Mouse (Mus musculus): ENCODE results near the gene Chga. TPM values are rescaled to one million over a fixed set of nuclear protein-coding genes. Genes with fewer than 3 reads are reported as not detected.

The Chga gene
- 2.5 and 12.2 TPM in 2 replicates for polyA plus RNA-seq (2015; fragmentation: Nextera tagmentation; extraction: Ambion mirVana)

DNA sequence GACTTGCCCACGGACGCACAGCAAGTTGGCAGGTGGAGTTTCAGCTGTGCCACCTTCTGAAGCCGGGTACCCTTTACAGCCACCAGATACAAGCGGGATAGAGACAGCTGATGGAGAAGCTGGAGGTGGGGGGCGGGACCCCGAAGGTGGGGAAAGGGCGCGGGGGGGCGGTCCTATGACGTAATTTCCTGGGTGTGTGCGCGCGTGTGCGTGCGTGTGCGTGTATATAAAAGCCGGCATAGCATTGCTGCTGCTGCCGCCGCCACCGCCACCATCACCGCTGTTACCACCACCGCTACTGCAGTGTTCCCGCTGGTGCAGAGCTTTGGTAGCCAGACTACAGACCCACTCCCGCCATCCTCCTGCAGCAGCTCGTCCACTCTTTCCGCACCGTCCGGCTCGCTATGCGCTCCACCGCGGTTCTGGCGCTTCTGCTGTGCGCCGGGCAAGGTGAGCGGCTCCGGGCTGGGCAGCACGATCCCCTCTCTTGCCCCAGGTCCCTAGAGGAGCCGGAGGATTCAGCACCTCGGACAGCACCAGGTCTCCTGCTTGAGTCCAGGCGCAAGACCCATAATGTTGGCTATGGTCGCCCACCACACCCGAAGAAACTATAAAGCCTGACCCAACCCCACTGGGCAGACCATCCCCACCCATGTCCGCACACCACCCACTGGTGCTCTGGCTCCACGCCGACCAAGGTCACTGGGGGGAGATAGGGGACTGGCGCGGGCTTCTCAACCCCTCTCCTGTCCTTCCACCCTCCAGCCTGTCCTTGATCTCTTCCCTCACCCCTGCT, at the start of gene Chga:
TSS of gene Chga (plus strand) at position 249 of the 796 bp plus-strand sequence.
- peaks cover 39% of the 10 kb centered on the region for H3K27me3 ChIP-seq (ENCODE audit: control insufficient read depth, insufficient read depth, low read length)
- H3K4me3 ChIP-seq (ENCODE audit: low read length) = 0 out of 2 replicates have a peak within 1 kb of the TSS, but pooled peaks have one; percentile 18
- H3K9ac ChIP-seq (ENCODE audit: low read length) = no peak within 1 kb of the TSS
- no peaks in the 10 kb centered on the region for H3K4me1 ChIP-seq (ENCODE audit: control insufficient read depth, insufficient read depth, low read length)
- no peaks in the 10 kb centered on the region for H3K9me3 ChIP-seq (replicated peaks; ENCODE audit: control insufficient read depth, low read length)
- no peaks in the 10 kb centered on the region for H3K36me3 ChIP-seq (ENCODE audit: control insufficient read depth, insufficient read depth)
- peak within 1 kb of the TSS; percentile 26; the same call in 1 of the 2 replicates for H3K4me2 ChIP-seq (ENCODE audit: low read depth, low read length)
- no peak within 1 kb of the TSS for H3K27ac ChIP-seq (ENCODE audit: low read length)
- WGBS = 3% methylated on average over 48 of the region's 48 CpGs
- ATAC-seq (replicated peaks; ENCODE audit: extremely low read depth, insufficient read depth, low FRiP score) = peak; percentile 56; the same call in 1 of the 2 replicates

- Histone ChIP-seq H3K27ac (ENCODE audit: low read length) (no peak overlapping the region), H3K27me3 (ENCODE audit: control insufficient read depth, insufficient read depth, low read length) (no peaks in the 10 kb centered on the region), H3K9ac (ENCODE audit: low read length) (no peak overlapping the region), H3K4me1 (ENCODE audit: control insufficient read depth, insufficient read depth, low read length) (peaks cover 2% of the 10 kb centered on the region; the same call in 1 of the 2 replicates), H3K36me3 (ENCODE audit: control insufficient read depth, insufficient read depth) (no peaks in the 10 kb centered on the region), H3K4me3 (ENCODE audit: low read length) (no peak overlapping the region), H3K4me2 (ENCODE audit: low read depth, low read length) (no peak overlapping the region), H3K9me3 (replicated peaks; ENCODE audit: control insufficient read depth, low read length) (no peaks in the 10 kb centered on the region)
- WGBS = 55% methylated on average over 9 of the region's 9 CpGs
- ATAC-seq (replicated peaks; ENCODE audit: extremely low read depth, insufficient read depth, low FRiP score) = no peak
Measured at GRCm38 (mm10) chr12:102505131-102505713, 49.5 kb upstream of the Chga start.

DNA sequence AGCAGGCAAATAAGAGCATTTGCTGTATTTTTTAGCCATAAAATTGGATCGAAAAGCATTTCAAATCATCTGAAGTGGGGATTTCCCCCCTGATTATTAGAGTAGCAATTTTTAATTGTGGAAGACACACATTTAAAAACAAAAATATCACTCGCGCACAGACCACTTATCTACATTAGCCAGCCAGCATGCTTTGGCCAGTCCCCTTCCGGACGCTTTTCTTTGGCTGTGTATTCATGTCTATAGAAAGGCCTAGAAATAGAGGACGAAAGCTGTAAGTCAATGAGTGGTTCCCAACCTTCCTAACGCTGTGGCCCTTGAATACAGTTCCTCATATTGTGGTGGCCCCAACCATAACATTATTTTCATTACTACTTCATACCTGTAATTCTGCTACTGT, 48.8 kb upstream of the Chga start:
- ATAC-seq (replicated peaks; ENCODE audit: extremely low read depth, insufficient read depth, low FRiP score) = no peak
- Histone ChIP-seq H3K9me3 (replicated peaks; ENCODE audit: control insufficient read depth, low read length) (no peaks in the 10 kb centered on the region), H3K4me1 (ENCODE audit: control insufficient read depth, insufficient read depth, low read length) (peaks cover 2% of the 10 kb centered on the region; the same call in 1 of the 2 replicates), H3K4me2 (ENCODE audit: low read depth, low read length) (no peak overlapping the region), H3K27me3 (ENCODE audit: control insufficient read depth, insufficient read depth, low read length) (no peaks in the 10 kb centered on the region), H3K9ac (ENCODE audit: low read length) (no peak overlapping the region), H3K36me3 (ENCODE audit: control insufficient read depth, insufficient read depth) (no peaks in the 10 kb centered on the region), H3K4me3 (ENCODE audit: low read length) (no peak overlapping the region), H3K27ac (ENCODE audit: low read length) (no peak overlapping the region)
- WGBS = 89% methylated on average over 7 of the region's 7 CpGs

DNA sequence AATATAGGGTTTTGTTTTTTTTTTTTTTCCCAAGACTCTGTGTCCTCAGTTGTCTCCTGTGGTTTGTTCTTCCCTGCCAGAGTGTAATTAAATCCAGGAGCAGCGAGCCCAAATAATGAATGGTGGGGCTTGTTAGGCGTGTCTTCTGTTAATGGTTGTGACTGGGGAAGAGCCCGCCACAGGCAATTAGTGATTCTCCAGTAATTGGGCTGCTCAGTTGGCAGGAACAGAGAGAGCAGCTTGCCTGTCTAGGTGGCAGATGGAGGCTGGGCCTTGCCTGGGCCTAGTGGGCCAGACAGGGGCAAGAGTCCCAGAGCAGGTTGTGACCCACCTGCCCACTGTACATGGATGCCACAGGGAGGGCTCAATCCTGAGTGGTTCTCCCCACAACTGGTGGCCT, 43.4 kb upstream of the Chga start:
- H3K4me2 ChIP-seq (ENCODE audit: low read depth, low read length) = no peak overlapping the region
- H3K4me1 ChIP-seq (ENCODE audit: control insufficient read depth, insufficient read depth, low read length) = no peaks in the 10 kb centered on the region
- 64% methylated on average over 3 of the region's 3 CpGs for WGBS
- no peak overlapping the region for H3K27ac ChIP-seq (ENCODE audit: low read length)
- no peaks in the 10 kb centered on the region for H3K27me3 ChIP-seq (ENCODE audit: control insufficient read depth, insufficient read depth, low read length)
- no peaks in the 10 kb centered on the region for H3K36me3 ChIP-seq (ENCODE audit: control insufficient read depth, insufficient read depth)
- H3K9ac ChIP-seq (ENCODE audit: low read length) = no peak overlapping the region
- no peak for ATAC-seq (replicated peaks; ENCODE audit: extremely low read depth, insufficient read depth, low FRiP score)
- no peak overlapping the region for H3K4me3 ChIP-seq (ENCODE audit: low read length)
- H3K9me3 ChIP-seq (replicated peaks; ENCODE audit: control insufficient read depth, low read length) = no peaks in the 10 kb centered on the region

DNA sequence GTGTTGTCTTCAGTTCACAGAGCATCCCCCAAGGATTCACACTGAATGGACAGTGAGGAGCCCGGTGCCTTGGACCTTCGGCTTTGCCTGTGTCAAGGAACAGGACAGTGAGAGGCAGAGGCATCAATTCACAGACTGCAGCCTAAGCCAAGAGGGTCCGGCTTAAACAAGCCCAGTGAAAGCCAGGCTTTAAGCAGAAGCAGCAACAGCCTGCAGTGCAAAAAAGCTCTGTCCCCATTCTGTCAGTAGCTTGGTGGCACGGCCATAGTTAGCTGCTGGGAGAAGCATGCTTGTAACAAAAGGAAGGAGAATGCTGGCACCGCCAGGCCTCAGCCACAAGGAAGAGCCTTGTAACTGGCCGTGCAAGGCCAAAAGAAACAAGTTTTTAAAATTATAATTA, 40.6 kb upstream of the Chga start:
- WGBS = 71% methylated on average over 6 of the region's 6 CpGs
- Histone ChIP-seq H3K27ac (ENCODE audit: low read length) (no peak overlapping the region), H3K4me1 (ENCODE audit: control insufficient read depth, insufficient read depth, low read length) (no peaks in the 10 kb centered on the region), H3K36me3 (ENCODE audit: control insufficient read depth, insufficient read depth) (no peaks in the 10 kb centered on the region), H3K9ac (ENCODE audit: low read length) (no peak overlapping the region), H3K4me2 (ENCODE audit: low read depth, low read length) (no peak overlapping the region), H3K9me3 (replicated peaks; ENCODE audit: control insufficient read depth, low read length) (no peaks in the 10 kb centered on the region), H3K4me3 (ENCODE audit: low read length) (no peak overlapping the region), H3K27me3 (ENCODE audit: control insufficient read depth, insufficient read depth, low read length) (no peaks in the 10 kb centered on the region)
- ATAC-seq (replicated peaks; ENCODE audit: extremely low read depth, insufficient read depth, low FRiP score) = no peak

- H3K27ac ChIP-seq (ENCODE audit: low read length) = no peak overlapping the region
- H3K4me2 ChIP-seq (ENCODE audit: low read depth, low read length) = no peak overlapping the region
- H3K9ac ChIP-seq (ENCODE audit: low read length) = no peak overlapping the region
- H3K4me1 ChIP-seq (ENCODE audit: control insufficient read depth, insufficient read depth, low read length) = no peaks in the 10 kb centered on the region
- H3K4me3 ChIP-seq (ENCODE audit: low read length) = no peak overlapping the region
- ATAC-seq (replicated peaks; ENCODE audit: extremely low read depth, insufficient read depth, low FRiP score) = no peak
- H3K9me3 ChIP-seq (replicated peaks; ENCODE audit: control insufficient read depth, low read length) = no peaks in the 10 kb centered on the region
- no peaks in the 10 kb centered on the region for H3K36me3 ChIP-seq (ENCODE audit: control insufficient read depth, insufficient read depth)
- WGBS = 85% methylated on average over 6 of the region's 6 CpGs
- H3K27me3 ChIP-seq (ENCODE audit: control insufficient read depth, insufficient read depth, low read length) = no peaks in the 10 kb centered on the region
Measured at GRCm38 (mm10) chr12:102514751-102515150, 40.0 kb upstream of the Chga start.

DNA sequence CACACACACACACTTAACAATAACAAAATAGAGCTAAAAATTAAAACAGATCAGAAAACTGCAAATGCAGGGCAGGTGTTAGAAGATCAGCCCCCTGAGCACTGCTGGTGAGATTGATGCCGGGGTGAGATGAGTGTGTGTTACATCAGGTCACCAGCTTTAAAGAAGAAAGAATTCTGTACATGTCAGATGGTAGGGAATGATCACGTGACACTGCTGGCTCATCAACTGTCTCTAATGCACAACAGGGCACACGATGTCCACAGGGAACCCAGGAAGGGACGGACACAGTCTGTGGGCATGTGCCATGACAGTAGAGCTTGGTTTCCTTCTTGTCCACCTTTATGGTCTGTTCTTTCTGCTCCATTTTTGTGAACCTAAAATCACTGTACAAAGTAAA, 38.6 kb upstream of the Chga start:
- H3K4me3 ChIP-seq (ENCODE audit: low read length) = no peak overlapping the region
- 81% methylated on average over 4 of the region's 4 CpGs for WGBS

GRCm38 (mm10) chr12:102517647-102518046, 37.1 kb upstream of the Chga start:
- Histone ChIP-seq H3K4me2 (ENCODE audit: low read depth, low read length) (no peak overlapping the region), H3K9ac (ENCODE audit: low read length) (no peak overlapping the region), H3K9me3 (replicated peaks; ENCODE audit: control insufficient read depth, low read length) (no peaks in the 10 kb centered on the region), H3K36me3 (ENCODE audit: control insufficient read depth, insufficient read depth) (no peaks in the 10 kb centered on the region), H3K4me1 (ENCODE audit: control insufficient read depth, insufficient read depth, low read length) (peaks cover 2% of the 10 kb centered on the region; the same call in 1 of the 2 replicates), H3K27ac (ENCODE audit: low read length) (no peak overlapping the region), H3K27me3 (ENCODE audit: control insufficient read depth, insufficient read depth, low read length) (no peaks in the 10 kb centered on the region), H3K4me3 (ENCODE audit: low read length) (no peak overlapping the region)
- 77% methylated on average over 13 of the region's 13 CpGs for whole genome bisulfite sequencing
- ATAC-seq (replicated peaks; ENCODE audit: extremely low read depth, insufficient read depth, low FRiP score) = no peak

More for the DNA sequence above, 38.6 kb upstream of the Chga start:
- Histone ChIP-seq H3K27me3 (ENCODE audit: control insufficient read depth, insufficient read depth, low read length) (no peaks in the 10 kb centered on the region), H3K4me1 (ENCODE audit: control insufficient read depth, insufficient read depth, low read length) (no peaks in the 10 kb centered on the region), H3K36me3 (ENCODE audit: control insufficient read depth, insufficient read depth) (no peaks in the 10 kb centered on the region), H3K4me2 (ENCODE audit: low read depth, low read length) (no peak overlapping the region), H3K9ac (ENCODE audit: low read length) (no peak overlapping the region), H3K27ac (ENCODE audit: low read length) (no peak overlapping the region), H3K9me3 (replicated peaks; ENCODE audit: control insufficient read depth, low read length) (no peaks in the 10 kb centered on the region)
- no peak for ATAC-seq (replicated peaks; ENCODE audit: extremely low read depth, insufficient read depth, low FRiP score)

Data from heart, embryonic 16.5 days (tissue).